Mouse (Mus musculus) cerebral cortex, adult 2 months (tissue): Measurements from ENCODE around the gene Glce.

Source experiments
- WGBS: fragments of 180-500 bp; shearing (Covaris S2); methylation state at CpG from one replicate; pipeline ENCODE4 v1.1.7; 2018; 5-methylcytosine and 5-hydroxymethylcytosine counted together

Glce gene

GRCm38 (mm10) chr9:62123496-62123895, 1.0 kb upstream of the Glce start:
- WGBS = 63% methylated on average over 3 of the region's 3 CpGs

GRCm38 (mm10) chr9:62121551-62122447, 656 bp downstream of the Glce start:
- under 1% methylated on average over 59 of the region's 59 CpGs for WGBS

DNA sequence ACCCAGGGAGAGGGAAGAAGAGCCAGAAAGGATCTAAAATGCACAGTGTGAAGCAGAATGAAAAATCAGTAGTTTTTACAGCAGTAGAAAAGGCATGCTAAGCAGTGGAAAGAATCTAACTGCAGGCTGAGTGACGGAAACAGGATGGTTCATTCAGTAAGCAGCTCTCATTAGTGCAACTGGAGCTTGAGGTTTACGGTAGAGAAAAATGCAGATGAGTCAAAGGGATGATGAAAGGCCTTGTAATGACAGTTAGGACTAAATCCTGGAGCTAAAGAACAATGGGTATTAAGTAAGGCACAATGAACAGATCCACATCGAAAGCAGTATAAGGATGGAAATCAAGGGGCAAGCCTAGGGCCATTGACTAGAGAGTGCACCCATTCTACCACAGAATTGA, 3.7 kb downstream of the Glce start:
- WGBS = 30% methylated on average over 3 of the region's 3 CpGs

DNA sequence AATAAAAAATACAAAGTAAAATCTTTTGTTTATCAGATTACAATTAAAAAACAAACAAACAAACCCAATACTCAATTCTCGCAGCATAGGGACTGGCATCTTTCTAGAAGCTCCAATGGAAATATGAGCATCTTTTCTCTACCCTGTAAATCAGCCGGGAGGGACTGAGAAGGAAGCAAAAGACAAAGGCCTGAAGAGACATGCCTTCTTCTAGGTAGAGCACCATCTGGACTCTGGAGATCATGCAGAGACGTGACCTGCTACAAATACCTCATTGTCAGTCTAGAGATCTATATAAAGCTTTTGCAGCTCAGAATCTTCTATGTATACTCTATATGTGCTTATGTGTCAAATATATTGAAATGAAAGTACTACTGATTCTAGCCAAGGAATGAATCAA, 6.6 kb downstream of the Glce start:
- WGBS = 77% methylated on average over 3 of the region's 3 CpGs

DNA sequence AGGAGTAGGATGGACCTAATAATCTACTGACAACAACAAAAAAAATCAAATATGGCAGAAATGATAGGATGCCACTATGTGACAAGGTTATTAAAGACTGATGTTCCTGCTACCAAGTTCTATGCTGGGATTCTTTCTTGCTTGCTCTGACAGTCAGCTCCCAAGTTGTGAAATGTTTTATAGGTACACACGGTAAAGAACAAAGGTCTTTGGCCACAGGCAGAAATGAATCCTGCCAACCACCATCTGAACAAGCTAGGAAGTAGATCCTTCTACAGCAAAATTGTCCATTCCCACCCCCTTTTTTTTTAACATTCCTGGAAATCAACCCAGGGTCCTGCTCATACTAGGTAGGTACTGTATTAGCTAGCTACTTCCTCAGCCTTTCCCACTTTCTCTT, 25.9 kb downstream of the Glce start:
- 88% methylated on average over 1 of the region's 1 CpGs for WGBS

DNA sequence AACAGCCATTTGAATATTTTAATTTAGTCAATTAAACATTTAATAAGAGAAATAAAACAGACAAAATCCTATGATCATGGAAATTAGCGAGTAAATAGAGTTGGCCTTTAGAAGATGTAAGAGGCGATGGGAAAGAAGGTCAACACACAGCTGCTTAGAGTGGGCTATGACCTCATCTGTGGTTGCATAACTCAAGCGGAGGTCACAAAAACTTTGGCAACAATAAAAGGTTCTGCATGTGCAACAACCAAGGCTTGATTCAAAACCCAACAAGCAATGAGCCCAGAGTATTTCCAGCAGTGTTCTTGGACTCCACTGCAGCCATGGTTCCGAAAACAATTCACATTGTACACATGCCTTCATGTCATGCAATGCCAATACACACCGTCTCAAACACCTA, 30.9 kb downstream of the Glce start:
- WGBS = 73% methylated on average over 5 of the region's 5 CpGs

- 94% methylated on average over 2 of the region's 2 CpGs for WGBS
Measured at GRCm38 (mm10) chr9:62085548-62085947, 36.9 kb downstream of the Glce start.

- 94% methylated on average over 4 of the region's 4 CpGs for WGBS
Measured at GRCm38 (mm10) chr9:62084896-62085295, 37.6 kb downstream of the Glce start.

- 19% methylated on average over 2 of the region's 2 CpGs for WGBS
Measured at GRCm38 (mm10) chr9:62082986-62083385, 39.5 kb downstream of the Glce start.

DNA sequence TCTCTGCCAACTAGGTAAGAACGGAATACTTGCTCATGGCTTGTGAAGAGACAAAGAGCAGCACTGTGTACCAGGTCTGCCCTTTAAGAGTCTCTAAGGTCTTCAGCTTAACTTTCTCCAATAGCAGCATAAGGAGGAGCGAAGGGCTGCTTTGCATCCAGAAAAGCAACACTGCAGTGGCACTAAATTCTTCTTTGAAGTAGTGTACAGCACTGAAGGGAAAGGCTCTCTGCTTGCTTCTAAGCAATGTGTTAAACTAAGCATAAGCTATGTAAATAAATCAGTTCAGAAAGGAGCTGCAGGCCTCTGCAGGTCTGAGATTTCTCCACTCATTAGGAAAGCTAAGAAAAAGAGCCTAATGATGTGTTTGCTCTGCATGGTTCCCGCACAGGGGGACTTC, 40.9 kb downstream of the Glce start:
- WGBS = 61% methylated on average over 3 of the region's 3 CpGs

DNA sequence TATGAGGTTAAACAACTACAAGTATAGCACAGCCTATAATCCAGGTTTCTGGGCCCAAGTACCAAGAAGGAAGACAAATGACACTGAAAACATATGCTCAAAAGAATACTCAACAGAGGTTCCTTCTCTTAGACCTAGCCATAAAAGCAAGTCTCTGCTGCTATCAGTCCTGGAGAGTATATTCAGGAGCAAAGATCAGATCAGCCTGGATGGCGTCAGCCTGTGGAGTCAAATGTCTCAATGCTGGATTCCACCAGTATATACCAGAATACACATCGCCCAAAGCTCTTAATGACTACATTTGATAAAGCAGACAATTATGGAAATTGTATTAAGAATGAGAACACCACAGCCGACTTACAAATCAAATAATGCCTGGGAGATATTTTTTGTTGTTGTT, 60.2 kb downstream of the Glce start:
- 95% methylated on average over 3 of the region's 3 CpGs for WGBS

DNA sequence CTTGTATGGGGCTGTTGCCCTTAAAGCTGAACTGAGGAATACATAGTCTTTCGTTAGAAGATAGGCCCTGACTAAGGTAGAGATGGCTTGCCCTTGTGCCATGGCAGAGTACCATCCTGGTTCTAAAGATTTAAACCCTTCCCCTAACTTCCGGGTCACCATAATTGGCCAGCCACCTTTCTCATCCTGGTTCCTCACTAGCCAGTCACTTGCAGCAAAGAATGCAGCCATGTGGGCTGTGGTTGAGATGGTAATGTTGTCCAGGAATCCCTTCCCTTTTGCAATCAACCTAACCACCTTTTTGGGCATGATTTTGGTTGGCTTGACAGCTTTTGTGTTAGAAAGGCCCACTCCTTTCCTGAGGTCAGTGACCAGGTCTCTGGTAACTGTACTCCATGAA, 62.0 kb downstream of the Glce start:
- 95% methylated on average over 2 of the region's 2 CpGs for whole genome bisulfite sequencing

GRCm38 (mm10) chr9:62059941-62060340, 62.5 kb downstream of the Glce start:
- WGBS = 76% methylated on average over 11 of the region's 11 CpGs

GRCm38 (mm10) chr9:62057881-62058506, 64.5 kb downstream of the Glce start:
- 80% methylated on average over 7 of the region's 7 CpGs for WGBS

GRCm38 (mm10) chr9:62056206-62056605, 66.2 kb downstream of the Glce start:
- WGBS = 89% methylated on average over 2 of the region's 2 CpGs

DNA sequence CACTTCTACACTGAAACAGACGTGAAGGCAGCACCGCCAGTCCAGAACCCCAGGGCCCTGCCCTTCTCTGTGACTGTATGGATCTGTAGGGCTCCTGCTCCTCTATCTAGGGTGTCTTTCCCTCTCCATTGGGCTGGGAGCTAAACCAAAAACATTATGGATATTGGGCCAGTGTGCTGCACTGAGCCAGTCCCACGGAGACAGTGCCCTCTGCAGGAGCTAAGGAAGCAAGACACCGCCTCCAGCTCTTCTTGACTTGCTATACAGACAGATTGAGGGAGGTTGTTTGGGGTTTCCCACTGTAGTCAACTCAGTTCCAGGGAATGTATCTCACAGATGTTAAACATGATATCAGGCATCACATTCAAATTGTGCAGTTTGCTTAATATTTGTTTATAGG, 71.7 kb downstream of the Glce start:
- WGBS = 71% methylated on average over 4 of the region's 4 CpGs

- 78% methylated on average over 8 of the region's 8 CpGs for WGBS
Measured at GRCm38 (mm10) chr9:62049166-62049565, 73.3 kb downstream of the Glce start.

- WGBS = 94% methylated on average over 3 of the region's 3 CpGs
Measured at GRCm38 (mm10) chr9:62042167-62042566, 80.3 kb downstream of the Glce start.

DNA sequence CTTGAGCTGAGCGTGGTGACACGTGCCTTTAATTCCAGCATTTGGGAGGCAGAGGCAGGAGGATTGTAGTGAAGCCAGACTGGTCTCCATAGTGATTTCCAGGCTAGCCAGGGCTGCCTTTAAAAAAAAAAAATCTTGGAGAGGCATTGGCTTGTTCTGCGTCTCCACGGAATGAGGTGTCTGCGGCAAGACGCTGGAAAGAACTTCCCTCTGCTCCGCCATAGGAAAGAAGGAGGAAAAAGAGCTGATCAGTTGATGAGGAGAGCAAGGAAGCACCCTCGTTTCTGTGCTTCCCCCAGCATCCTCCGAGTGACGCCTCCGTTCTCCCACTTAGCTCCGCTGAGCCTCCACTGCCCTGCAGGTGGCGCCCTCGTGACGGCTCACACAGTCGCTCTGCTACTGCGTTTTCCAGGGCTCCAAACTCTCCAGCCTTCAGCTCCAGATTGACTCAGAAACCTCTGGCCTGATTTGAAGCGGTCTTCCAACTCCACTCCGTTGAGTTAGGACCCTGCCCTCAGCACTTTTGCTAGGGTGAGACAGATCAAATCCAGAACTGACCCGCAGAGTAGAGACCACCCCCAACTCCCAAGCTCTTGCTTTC, 82.3 kb downstream of the Glce start:
- 3% methylated on average over 20 of the region's 20 CpGs for WGBS

DNA sequence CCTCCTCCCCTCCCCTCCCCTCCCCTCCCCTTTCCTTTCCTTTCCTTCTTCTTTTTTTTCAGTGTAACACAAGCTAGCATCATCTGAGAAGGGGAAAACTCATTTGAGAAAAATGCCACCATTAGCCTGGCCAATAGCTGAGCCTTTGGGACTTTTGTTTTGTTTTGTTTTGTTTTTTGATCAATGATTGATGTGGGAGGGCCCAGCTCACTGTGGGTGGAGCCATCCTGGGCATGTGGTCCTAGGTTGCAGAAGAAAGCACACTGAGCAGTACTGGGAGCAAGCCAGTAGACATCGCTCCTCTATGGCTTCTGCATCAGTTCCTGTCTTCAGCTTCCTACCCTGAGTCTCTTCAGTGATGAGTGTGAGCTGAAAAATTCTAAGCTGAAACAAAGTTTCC, 86.6 kb downstream of the Glce start:
- WGBS = 74% methylated on average over 1 of the region's 1 CpGs

DNA sequence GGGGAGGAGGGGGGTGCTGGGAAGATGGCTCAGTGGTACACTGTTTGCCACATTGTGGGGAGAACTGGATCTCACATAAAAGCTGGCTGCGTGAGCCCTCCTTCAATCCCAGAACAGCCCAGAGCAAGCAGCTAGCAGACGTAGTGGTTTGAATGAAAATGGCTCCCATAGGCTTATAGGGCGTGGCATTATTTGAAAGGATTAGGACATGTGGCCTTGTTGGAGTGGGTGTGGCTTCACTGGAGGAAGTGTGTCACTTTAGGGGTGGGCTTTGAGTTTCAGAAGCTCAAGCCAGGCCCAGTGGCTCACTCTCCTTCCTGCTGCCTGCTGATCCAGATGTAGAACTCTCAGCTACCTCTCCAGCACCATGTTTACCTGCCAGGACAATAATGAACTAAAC, 90.2 kb downstream of the Glce start:
- WGBS = 99% methylated on average over 3 of the region's 3 CpGs

GRCm38 (mm10) chr9:62028072-62028471, 94.4 kb downstream of the Glce start:
- WGBS = 33% methylated on average over 3 of the region's 3 CpGs

DNA sequence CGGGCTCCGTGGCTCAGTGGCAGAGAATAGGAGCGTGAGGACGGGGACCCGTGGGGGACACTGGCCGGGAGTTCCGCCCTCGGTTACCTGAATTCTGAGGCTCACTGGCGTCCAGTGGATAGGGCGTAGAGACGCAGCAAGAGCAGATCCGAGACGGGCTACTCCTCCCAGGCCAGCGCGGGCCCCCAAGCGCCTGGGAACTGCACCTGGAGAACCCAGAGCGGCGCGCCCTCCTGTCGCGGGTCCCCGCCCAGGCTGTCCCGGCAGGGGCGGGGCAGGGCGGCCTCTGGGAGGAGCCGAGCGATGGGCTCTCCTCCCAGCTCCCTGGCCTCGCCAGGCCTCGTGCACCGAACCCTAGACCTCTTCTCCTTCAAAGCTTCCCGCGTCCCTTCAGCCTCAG, 95.9 kb downstream of the Glce start, which contains the start of gene Paqr5:
Gene Paqr5, minus strand, starts transcription at position 257 of the 400 bp plus-strand sequence.
- WGBS = 8% methylated on average over 32 of the region's 32 CpGs
